Mouse (Mus musculus) embryo, embryonic 11.5 days (tissue): ENCODE results near the gene Cdkal1.

Experiments
- DNase-seq: peaks from one replicate; pipeline ENCODE4 v3.0.0-alpha.2; 2012; ENCODE audit warnings: low read depth, low spot score

Cdkal1 gene

GRCm38 (mm10) chr13:29699896-29700295 is 155.6 kb downstream of the Cdkal1 start:
- DNase-seq, result no peak

- no peak for DNase-seq
Measured at GRCm38 (mm10) chr13:29698307-29698985, 157.0 kb downstream of the Cdkal1 start.

- DNase-seq, result no peak
Measured at GRCm38 (mm10) chr13:29697230-29697629, 158.2 kb downstream of the Cdkal1 start.

GRCm38 (mm10) chr13:29690734-29691133 is 164.7 kb downstream of the Cdkal1 start:
- DNase-seq, result no peak

GRCm38 (mm10) chr13:29688851-29689250 is 166.6 kb downstream of the Cdkal1 start:
- DNase-seq, result no peak

GRCm38 (mm10) chr13:29687872-29688271 is 167.6 kb downstream of the Cdkal1 start:
- DNase-seq, result no peak

GRCm38 (mm10) chr13:29679479-29680186 is 175.8 kb downstream of the Cdkal1 start:
- no peak for DNase-seq

GRCm38 (mm10) chr13:29677559-29677958 is 177.9 kb downstream of the Cdkal1 start:
- no peak for DNase-seq

GRCm38 (mm10) chr13:29670626-29671025 is 184.8 kb downstream of the Cdkal1 start:
- no peak for DNase-seq

- no peak for DNase-seq
Measured at GRCm38 (mm10) chr13:29663908-29664307, 191.6 kb downstream of the Cdkal1 start.

- DNase-seq, result no peak
Measured at GRCm38 (mm10) chr13:29655841-29656365, 199.6 kb downstream of the Cdkal1 start.

- DNase-seq, result no peak
Measured at GRCm38 (mm10) chr13:29653407-29653806, 202.1 kb downstream of the Cdkal1 start.

- DNase-seq, result no peak
Measured at GRCm38 (mm10) chr13:29652791-29653190, 202.7 kb downstream of the Cdkal1 start.

- no peak for DNase-seq
Measured at GRCm38 (mm10) chr13:29650576-29651236, 204.8 kb downstream of the Cdkal1 start.

- DNase-seq, result no peak
Measured at GRCm38 (mm10) chr13:29649593-29649992, 205.9 kb downstream of the Cdkal1 start.

GRCm38 (mm10) chr13:29642226-29642625 is 213.2 kb downstream of the Cdkal1 start:
- no peak for DNase-seq

GRCm38 (mm10) chr13:29641200-29641599 is 214.3 kb downstream of the Cdkal1 start:
- DNase-seq, result no peak

- DNase-seq, result no peak
Measured at GRCm38 (mm10) chr13:29640186-29640585, 215.3 kb downstream of the Cdkal1 start.

GRCm38 (mm10) chr13:29638303-29638702 is 217.2 kb downstream of the Cdkal1 start:
- DNase-seq, result no peak

GRCm38 (mm10) chr13:29637788-29638187 is 217.7 kb downstream of the Cdkal1 start:
- DNase-seq, result no peak

GRCm38 (mm10) chr13:29635581-29635980 is 219.9 kb downstream of the Cdkal1 start:
- no peak for DNase-seq

- no peak for DNase-seq
Measured at GRCm38 (mm10) chr13:29631342-29631741, 224.1 kb downstream of the Cdkal1 start.
